Mouse (Mus musculus) kidney, postnatal 0 days (tissue): Measurements from ENCODE around the gene Fam129a. TPM values are rescaled to one million over a fixed set of nuclear protein-coding genes. Genes with fewer than 3 reads are reported as not detected.

Experiments used
- ATAC-seq: fragments of 200-750 bp; cut with Nextera tagmentation; replicated peaks from 2 replicates; pipeline ENCODE4 v1.8.0; 2017; ENCODE audit warnings: low read depth, moderate number of reproducible peaks, moderate TSS enrichment, moderate library complexity; ENCODE audit not compliant: low FRiP score
- DNase-seq: peaks from one replicate; pipeline ENCODE4 v3.0.0-alpha.2; 2016; ENCODE audit warnings: low spot score
- H3K27ac ChIP-seq: fragments of 300-500 bp; sonication (generic); 2 replicates; pipeline ENCODE4 v1.5.1; 2014; ENCODE audit warnings: mild to moderate bottlenecking
- H3K27me3 ChIP-seq: fragments of 300-500 bp; sonication (generic); 2 replicates; pipeline ENCODE4 v1.6.1; 2014; ENCODE audit warnings: low read length, mixed read lengths; ENCODE audit not compliant: insufficient read depth
- H3K36me3 ChIP-seq: fragments of 300-500 bp; sonication (generic); 2 replicates; pipeline ENCODE4 v1.6.1; 2014; ENCODE audit warnings: low read length, mixed read lengths; ENCODE audit not compliant: insufficient read depth
- H3K4me1 ChIP-seq: fragments of 300-500 bp; sonication (generic); replicated peaks from 2 replicates; pipeline ENCODE4 v1.6.1; 2014; ENCODE audit warnings: antibody characterized with exemption, low read length, mixed read lengths; ENCODE audit not compliant: insufficient read depth
- H3K4me2 ChIP-seq: fragments of 300-500 bp; sonication (generic); 2 replicates; pipeline ENCODE4 v1.6.1; 2014; ENCODE audit warnings: mild to moderate bottlenecking, low read length, moderate library complexity, mixed read lengths
- H3K4me3 ChIP-seq: fragments of 300-500 bp; sonication (generic); replicated peaks from 2 replicates; pipeline ENCODE4 v1.5.1; 2014; ENCODE audit warnings: low read depth, low read length
- H3K9ac ChIP-seq: fragments of 300-500 bp; sonication (generic); 2 replicates; pipeline ENCODE4 v1.6.1; 2014; ENCODE audit warnings: low read depth, low read length
- H3K9me3 ChIP-seq: fragments of 300-500 bp; sonication (generic); replicated peaks from 2 replicates; pipeline ENCODE4 v1.6.1; 2016; ENCODE audit warnings: low read length, inconsistent platforms, mixed read lengths
- CTCF ChIP-seq: IDR thresholded peaks from 2 replicates; pipeline ENCODE4 v1.5.1; 2016; ENCODE audit warnings: antibody characterized with exemption, low read depth, mild to moderate bottlenecking, moderate library complexity
- WGBS: fragments of 180-500 bp; shearing (Covaris S2); extraction: QIAGEN DNeasy Blood & Tissue Kit; methylation state at CpG from one replicate; pipeline ENCODE4 v1.1.7; 2014; 5-methylcytosine and 5-hydroxymethylcytosine counted together
- polyA plus RNA-seq: library from polyadenylated mRNA; unstranded; fragments of >200 nt; fragmentation: Nextera tagmentation; extraction: Ambion mirVana; gene quantifications from 2 replicates; pipeline ENCODE4 v1.2.1, GENCODE M21; 2015

Fam129a gene
- polyA plus RNA-seq, 1 experiment from 2014 or later: 12.6 TPM

DNA sequence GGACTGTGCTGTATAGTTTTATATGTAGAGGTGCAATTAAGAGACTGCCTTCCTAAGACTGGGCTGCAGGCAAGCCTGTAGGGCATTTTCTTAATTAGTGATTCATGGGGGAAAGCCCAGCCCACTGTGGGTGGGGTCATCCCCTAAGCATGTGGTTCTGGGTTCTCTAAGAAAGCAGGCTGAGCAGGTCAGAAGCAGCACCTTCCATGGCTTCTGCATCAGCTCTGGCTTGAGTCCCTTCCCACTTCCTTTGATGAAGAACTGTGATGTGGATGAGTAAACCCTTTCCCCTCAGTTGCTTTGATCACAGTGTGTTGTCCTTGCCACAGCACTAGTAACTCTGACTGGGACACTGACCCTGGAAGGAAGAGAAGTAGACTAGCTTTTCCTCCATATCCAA is 39.6 kb downstream of the Fam129a start:
- H3K9me3 ChIP-seq: no peaks in the 10 kb centered on the region
- DNase-seq (no peak), ATAC-seq (no peak)
- no peak overlapping the region for H3K4me3 ChIP-seq
- H3K36me3 ChIP-seq: no peaks in the 10 kb centered on the region
- H3K9ac ChIP-seq: no peak overlapping the region
- H3K4me1 ChIP-seq: no peaks in the 10 kb centered on the region
- H3K27me3 ChIP-seq: no peaks in the 10 kb centered on the region
- no peak for TF ChIP-seq CTCF
- no peak overlapping the region for H3K4me2 ChIP-seq
- no peak overlapping the region for H3K27ac ChIP-seq

DNA sequence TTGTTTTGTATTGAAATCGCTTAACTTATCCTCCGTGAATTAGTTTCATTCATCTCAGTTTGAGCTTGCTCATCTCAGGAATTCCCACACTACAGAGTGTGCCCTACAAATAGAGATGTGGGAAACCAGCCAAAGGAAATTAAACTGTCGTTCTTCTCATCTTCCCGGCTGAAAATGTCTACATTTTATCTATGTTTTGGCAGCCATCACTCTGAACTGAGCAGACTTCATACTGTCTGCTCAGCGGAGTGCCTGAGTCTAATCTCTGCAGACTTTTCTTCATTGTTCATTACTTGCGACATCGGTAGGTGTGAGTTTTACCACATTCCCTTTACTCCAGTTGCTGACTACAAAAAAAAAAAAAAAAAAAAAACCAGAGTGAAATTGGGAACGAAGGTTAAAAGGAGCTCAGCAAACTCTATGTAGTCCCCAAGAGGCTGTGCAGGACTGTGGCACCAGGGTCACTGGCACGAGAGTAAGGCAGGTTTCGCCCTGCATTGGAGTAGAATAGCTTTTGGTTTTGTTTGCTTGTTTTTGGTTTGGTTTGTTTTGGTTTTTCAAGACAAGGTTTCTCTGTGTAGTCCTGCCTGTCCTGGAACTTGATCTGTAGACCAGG is 43.4 kb downstream of the Fam129a start:
- H3K9ac ChIP-seq: no peak overlapping the region
- DNase-seq: no peak
- H3K36me3 ChIP-seq: no peaks in the 10 kb centered on the region
- no peaks in the 10 kb centered on the region for H3K27me3 ChIP-seq
- WGBS: 55% methylated on average over 10 of the region's 10 CpGs
- no peak overlapping the region for H3K4me2 ChIP-seq
- H3K4me1 ChIP-seq: 0 out of 2 replicates have a peak, but pooled peaks cover 9% of the 10 kb centered on the region
- H3K4me3 ChIP-seq: no peak overlapping the region
- no peak overlapping the region for H3K27ac ChIP-seq
- no peaks in the 10 kb centered on the region for H3K9me3 ChIP-seq
- TF ChIP-seq CTCF: no peak
- no peak for ATAC-seq

DNA sequence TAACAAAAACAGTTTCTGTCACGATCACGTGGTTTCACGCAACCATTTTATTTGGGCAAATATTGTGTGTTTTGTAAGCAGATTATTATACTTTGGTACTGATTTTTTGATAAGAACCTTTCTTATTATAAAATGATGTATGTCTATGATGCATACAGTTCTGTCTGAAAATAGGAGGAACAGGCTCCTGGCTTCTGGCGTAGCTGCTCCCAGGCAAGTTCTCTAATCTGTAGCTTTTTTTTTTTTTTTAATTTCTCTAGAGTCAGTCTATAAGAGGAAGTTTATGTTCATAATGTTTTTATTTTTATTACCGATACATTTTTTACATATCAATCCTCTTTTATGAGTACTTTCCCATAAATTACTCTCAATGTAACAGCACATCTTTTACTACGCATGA is 44.6 kb downstream of the Fam129a start:
- ATAC-seq: no peak
- H3K9ac ChIP-seq: no peak overlapping the region
- no peak overlapping the region for H3K4me2 ChIP-seq
- no peak for DNase-seq
- no peaks in the 10 kb centered on the region for H3K9me3 ChIP-seq
- H3K27me3 ChIP-seq: no peaks in the 10 kb centered on the region
- 0 out of 2 replicates have a peak, but pooled peaks cover 13% of the 10 kb centered on the region for H3K4me1 ChIP-seq
- WGBS: 86% methylated on average over 6 of the region's 6 CpGs
- no peak for TF ChIP-seq CTCF
- H3K4me3 ChIP-seq: no peak overlapping the region
- no peaks in the 10 kb centered on the region for H3K36me3 ChIP-seq
- H3K27ac ChIP-seq: no peak overlapping the region

DNA sequence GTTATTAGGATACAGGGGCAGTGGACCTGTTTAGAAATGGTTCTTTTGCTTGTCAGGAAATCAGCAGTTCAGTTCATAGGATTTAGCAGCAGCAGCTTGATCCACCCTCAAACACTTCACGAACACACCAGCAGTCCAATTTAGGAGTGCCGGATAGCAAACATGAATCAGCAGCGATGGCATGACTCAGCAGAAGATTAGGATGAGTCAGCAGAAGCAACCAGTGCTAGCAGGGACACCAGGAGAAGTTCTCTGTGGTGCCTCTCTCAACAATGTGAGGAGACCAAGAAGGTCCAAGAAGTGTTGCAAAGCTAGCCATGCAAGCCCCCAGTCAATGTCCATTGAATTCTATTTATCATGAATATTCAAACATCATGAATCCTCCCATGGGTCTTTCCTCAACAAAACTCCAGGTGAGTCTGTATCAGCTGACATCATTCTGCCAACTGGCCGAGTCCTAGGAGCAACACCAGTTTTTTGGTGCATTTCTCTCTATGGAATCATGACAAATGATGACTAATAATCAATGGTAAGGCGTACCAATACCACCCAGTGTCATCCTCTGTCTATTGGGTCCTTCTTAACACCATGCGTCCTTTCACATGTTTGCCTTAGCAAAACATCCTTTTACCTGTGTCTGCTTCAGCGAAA is 45.7 kb downstream of the Fam129a start:
- Histone ChIP-seq H3K4me3 (no peak overlapping the region), H3K4me1 (0 out of 2 replicates have a peak, but pooled peaks cover 13% of the 10 kb centered on the region), H3K9ac (no peak overlapping the region), H3K9me3 (no peaks in the 10 kb centered on the region), H3K4me2 (no peak overlapping the region), H3K36me3 (no peaks in the 10 kb centered on the region), H3K27ac (no peak overlapping the region), H3K27me3 (no peaks in the 10 kb centered on the region)
- DNase-seq: no peak
- ATAC-seq: no peak
- WGBS: 87% methylated on average over 7 of the region's 7 CpGs
- no peak for TF ChIP-seq CTCF

DNA sequence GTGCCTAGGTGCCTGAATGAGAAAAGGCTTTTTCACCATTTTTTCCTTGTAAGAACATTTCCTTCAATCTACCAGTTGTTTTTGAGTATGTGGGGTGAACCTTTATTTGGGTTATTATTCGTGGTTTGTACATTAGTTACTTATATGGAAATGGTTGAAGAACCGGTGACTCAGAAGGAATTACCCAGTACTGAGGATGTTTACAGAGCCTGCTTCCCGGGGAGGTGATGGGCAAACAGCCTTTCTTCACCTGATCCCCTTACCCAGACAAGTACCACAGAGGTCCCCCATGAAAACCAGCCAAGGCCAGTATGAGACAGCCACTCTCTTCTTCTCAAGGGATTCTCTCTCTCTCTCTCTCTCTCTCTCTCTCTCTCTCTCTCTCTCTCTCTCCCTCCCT is 47.3 kb downstream of the Fam129a start:
- H3K9ac ChIP-seq: no peak overlapping the region
- 77% methylated on average over 3 of the region's 3 CpGs for WGBS

DNA sequence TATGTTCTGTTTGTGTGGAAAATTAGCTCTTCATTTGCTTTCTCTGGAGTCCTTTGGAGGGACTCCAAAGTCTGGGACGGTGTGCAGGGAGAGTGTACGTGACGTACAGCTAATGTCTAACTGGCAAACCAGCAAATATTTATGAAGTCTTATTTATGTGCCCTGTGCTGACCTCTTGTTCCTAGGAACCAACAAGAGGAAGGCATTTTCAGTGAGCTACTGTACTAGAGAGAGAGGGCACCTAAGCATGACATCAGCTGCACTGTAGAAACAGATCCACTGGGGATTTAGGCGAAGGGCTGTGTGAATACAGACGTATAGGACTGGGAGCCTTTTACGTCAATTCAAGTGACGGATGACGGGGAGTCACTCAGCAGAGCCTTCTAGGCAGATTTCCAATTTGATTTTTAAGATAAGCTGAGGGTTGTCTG is 48.3 kb downstream of the Fam129a start:
- TF ChIP-seq CTCF: no peak
- Histone ChIP-seq H3K9me3 (no peaks in the 10 kb centered on the region), H3K4me2 (no peak overlapping the region), H3K36me3 (no peaks in the 10 kb centered on the region), H3K9ac (no peak overlapping the region), H3K27ac (peak overlapping the region; percentile 57; the same call in 1 of the 2 replicates), H3K27me3 (no peaks in the 10 kb centered on the region), H3K4me3 (no peak overlapping the region), H3K4me1 (0 out of 2 replicates have a peak, but pooled peaks cover 13% of the 10 kb centered on the region)
- WGBS: 39% methylated on average over 8 of the region's 8 CpGs
- DNase-seq (peak; percentile 44), ATAC-seq (peak; percentile 86)

More for the DNA sequence above, 47.3 kb downstream of the Fam129a start:
- no peaks in the 10 kb centered on the region for H3K9me3 ChIP-seq
- DNase-seq: no peak
- H3K4me3 ChIP-seq: no peak overlapping the region
- no peaks in the 10 kb centered on the region for H3K36me3 ChIP-seq
- H3K27me3 ChIP-seq: no peaks in the 10 kb centered on the region
- no peak for TF ChIP-seq CTCF
- no peak overlapping the region for H3K27ac ChIP-seq
- H3K4me2 ChIP-seq: no peak overlapping the region
- ATAC-seq: no peak
- 0 out of 2 replicates have a peak, but pooled peaks cover 13% of the 10 kb centered on the region for H3K4me1 ChIP-seq
